In genomic region chr17:43551122-43551630, GRCm38 (mm10) we compare ENCODE assay signal across 23 mouse cellular contexts. TPM values are rescaled to one million over a fixed set of nuclear protein-coding genes. Genes with fewer than 3 reads are reported as not detected.
A peak's percentile ranks its signal among the peaks of the same experiment; 100 is the strongest.
DNase-seq lines count a peak whose midpoint lies in the region; ATAC-seq and TF ChIP-seq lines count a peak whose summit lies in the region.
"Had no signal": no experiment of that assay in that cellular context is flagged by ENCODE, and none has a peak within 500 bp of the region (broad histone marks: within the 10 kb centered on the region; RNA-seq: fewer than 3 reads in every experiment).

No protein-coding gene starts in this region.

- H3K4me3 ChIP-seq in intestine, embryonic 14.5 days (ENCODE audit: low read depth, low read length): no peak overlapping the region
- no peak overlapping the region for H3K4me3 ChIP-seq in intestine, postnatal 0 days (ENCODE audit: low read depth, low read length)
- H3K4me3 ChIP-seq: embryonic facial prominence, embryonic 13.5 days; heart, embryonic 13.5 days; hindbrain, embryonic 15.5 days; layer of hippocampus, adult 2 months; megakaryocyte, embryonic 14.5 days had no signal

- no peaks in the 10 kb centered on the region for H3K36me3 ChIP-seq in intestine, embryonic 14.5 days (ENCODE audit: control insufficient read depth, insufficient read depth, low read length)
- no peaks in the 10 kb centered on the region for H3K36me3 ChIP-seq in intestine, postnatal 0 days (ENCODE audit: control insufficient read depth, insufficient read depth)
- H3K36me3 ChIP-seq: embryonic facial prominence, embryonic 13.5 days; heart, embryonic 13.5 days; hindbrain, embryonic 15.5 days had no signal

- peak overlapping the region; percentile 16 for H3K27ac ChIP-seq in intestine, embryonic 14.5 days (ENCODE audit: low read depth)
- no peak overlapping the region for H3K27ac ChIP-seq in intestine, postnatal 0 days (ENCODE audit: low read depth, low read length)
- H3K27ac ChIP-seq: embryonic facial prominence, embryonic 13.5 days; heart, embryonic 13.5 days; hindbrain, embryonic 15.5 days; layer of hippocampus, adult 2 months had no signal

- peaks cover 8% of the 10 kb centered on the region; the same call in 1 of the 2 replicates for H3K4me1 ChIP-seq in intestine, embryonic 14.5 days (replicated peaks; ENCODE audit: control insufficient read depth, insufficient read depth, low read length)
- no peaks in the 10 kb centered on the region; the same call in 1 of the 2 replicates for H3K4me1 ChIP-seq in intestine, postnatal 0 days (replicated peaks; ENCODE audit: control insufficient read depth, insufficient read depth, low read length)
- H3K4me1 ChIP-seq: embryonic facial prominence, embryonic 13.5 days; hindbrain, embryonic 15.5 days had no signal

- no peak overlapping the region for H3K9ac ChIP-seq in intestine, embryonic 14.5 days (ENCODE audit: low read length)
- no peak overlapping the region for H3K9ac ChIP-seq in intestine, postnatal 0 days (ENCODE audit: low read depth, low read length)
- H3K9ac ChIP-seq: embryonic facial prominence, embryonic 13.5 days; heart, embryonic 13.5 days; hindbrain, embryonic 15.5 days; liver, postnatal 0 days had no signal

- H3K27me3 ChIP-seq in intestine, embryonic 14.5 days (replicated peaks; ENCODE audit: control insufficient read depth, insufficient read depth, low read length): no peaks in the 10 kb centered on the region
- no peaks in the 10 kb centered on the region for H3K27me3 ChIP-seq in intestine, postnatal 0 days (replicated peaks; ENCODE audit: control insufficient read depth, insufficient read depth, low read length)
- H3K27me3 ChIP-seq: embryonic facial prominence, embryonic 13.5 days; heart, embryonic 13.5 days; hindbrain, embryonic 15.5 days; megakaryocyte, embryonic 14.5 days had no signal

- no peak overlapping the region for H3K4me2 ChIP-seq in intestine, embryonic 14.5 days (ENCODE audit: low read length)
- H3K4me2 ChIP-seq in intestine, postnatal 0 days (replicated peaks; ENCODE audit: low read depth): no peak overlapping the region
- H3K4me2 ChIP-seq: embryonic facial prominence, embryonic 13.5 days; heart, embryonic 13.5 days; hindbrain, embryonic 15.5 days had no signal

- H3K9me3 ChIP-seq in intestine, embryonic 14.5 days (ENCODE audit: control insufficient read depth, low read length): no peaks in the 10 kb centered on the region
- no peaks in the 10 kb centered on the region for H3K9me3 ChIP-seq in intestine, postnatal 0 days (ENCODE audit: control insufficient read depth)
- H3K9me3 ChIP-seq: embryonic facial prominence, embryonic 13.5 days; heart, embryonic 13.5 days; hindbrain, embryonic 15.5 days had no signal

- 31% methylated on average over 3 of the region's 3 CpGs for WGBS in intestine, embryonic 14.5 days
- 52% methylated on average over 3 of the region's 3 CpGs for WGBS in intestine, postnatal 0 days

- no peak for DNase-seq in intestine, embryonic 14.5 days (ENCODE audit: low spot score)
- DNase-seq in NIH3T3 (ENCODE audit: low read depth): peak; percentile 65
- DNase-seq in embryo, embryonic 9.5 days (ENCODE audit: extremely low spot score): peak; percentile 42
- peak; percentile 42 for DNase-seq in mesoderm, embryonic 11.5 days (ENCODE audit: low read depth, low spot score)
- DNase-seq in thymus, postnatal 25 days: no peak
- no peak for DNase-seq in spleen, postnatal 10 days (ENCODE audit: low spot score in 2 of 2)
- DNase-seq: adrenal gland, postnatal 36 days; B cell, adult 2 months; cerebellum, adult 18-20 months; cerebellum, postnatal 25 days; kidney, adult 18-20 months; kidney, postnatal 10 days; liver, postnatal 0 days; lung, postnatal 14 days; thymus, postnatal 36 days had no signal

- no peak for ATAC-seq in intestine, embryonic 14.5 days (replicated peaks; ENCODE audit: low FRiP score, low TSS enrichment, low read depth)
- no peak for ATAC-seq in intestine, postnatal 0 days
- ATAC-seq: liver, postnatal 0 days had no signal

- no peak for TF ChIP-seq CTCF in intestine, postnatal 0 days (IDR thresholded peaks at IDR 0.05; ENCODE audit: low read depth)

RNA-seq across cellular contexts. Expression of gene Ankrd66, which starts 7.7 kb away (rescaled TPM):
- polyA plus RNA-seq in intestine, embryonic 14.5 days (2014; fragmentation: Nextera tagmentation; extraction: Ambion mirVana): 0.23 TPM in 1 of 2 replicates, not detected in the other
- 0.83 and 0.94 TPM in 2 replicates for polyA plus RNA-seq in intestine, postnatal 0 days (2015; fragmentation: Nextera tagmentation; extraction: Ambion mirVana)
- polyA plus RNA-seq: embryonic facial prominence, embryonic 13.5 days; forebrain, embryonic 11.5 days; heart, embryonic 13.5 days; liver, adult 2 months had no signal

RNA-seq across cellular contexts. Expression of gene Pla2g7, which starts 16.7 kb away (rescaled TPM):
- 9.1 and 9.5 TPM in 2 replicates for polyA plus RNA-seq in intestine, embryonic 14.5 days (2014; fragmentation: Nextera tagmentation; extraction: Ambion mirVana)
- polyA plus RNA-seq in intestine, postnatal 0 days (2015; fragmentation: Nextera tagmentation; extraction: Ambion mirVana): 27.9 and 31.9 TPM in 2 replicates

RNA-seq across cellular contexts. Expression of gene Mep1a, which starts 48.6 kb away (rescaled TPM):
- 19.4 and 20.6 TPM in 2 replicates for polyA plus RNA-seq in intestine, embryonic 14.5 days (2014; fragmentation: Nextera tagmentation; extraction: Ambion mirVana)
- polyA plus RNA-seq in intestine, postnatal 0 days (2015; fragmentation: Nextera tagmentation; extraction: Ambion mirVana): 147 and 153 TPM in 2 replicates
- polyA plus RNA-seq: forebrain, embryonic 11.5 days; heart, embryonic 13.5 days had no signal

Comparison
In these comparisons a context has a peak if more than half of its experiments do, and no peak if none do; other contexts are left out.
1. DNase-seq: peak in NIH3T3 (single experiment), embryo, embryonic 9.5 days (single experiment) and mesoderm, embryonic 11.5 days (single experiment); none in intestine, embryonic 14.5 days (single experiment), thymus, postnatal 25 days (single experiment) and spleen, postnatal 10 days (0 of 2).